Mouse (Mus musculus): ENCODE results near the gene Faf2. TPM values are rescaled to one million over a fixed set of nuclear protein-coding genes. Genes with fewer than 3 reads are reported as not detected.

Gene Faf2
- polyA plus RNA-seq, 1 experiment from 2014 or later = 83.5 TPM

GRCm38 (mm10) chr13:54602639-54603111 lies 18.9 kb upstream of the Faf2 start:
- Histone ChIP-seq H3K9ac (ENCODE audit: low read length) (no peak overlapping the region), H3K4me3 (ENCODE audit: low read depth, low read length) (no peak overlapping the region), H3K27me3 (ENCODE audit: control insufficient read depth, insufficient read depth, low read length) (peaks cover 17% of the 10 kb centered on the region), H3K9me3 (ENCODE audit: control insufficient read depth, low read length) (no peaks in the 10 kb centered on the region), H3K36me3 (ENCODE audit: control insufficient read depth, insufficient read depth, low read length) (no peaks in the 10 kb centered on the region), H3K4me2 (ENCODE audit: low read depth, low read length, severe bottlenecking) (no peak overlapping the region), H3K27ac (ENCODE audit: low read depth, low read length) (no peak overlapping the region), H3K4me1 (replicated peaks; ENCODE audit: control insufficient read depth, insufficient read depth, low read length) (peaks cover 2% of the 10 kb centered on the region; the same call in 1 of the 2 replicates)
- DNase-seq (ENCODE audit: low spot score) (no peak), ATAC-seq (replicated peaks; ENCODE audit: low FRiP score) (no peak)
- 55% methylated on average over 3 of the region's 3 CpGs for WGBS

GRCm38 (mm10) chr13:54603501-54603900 lies 18.1 kb upstream of the Faf2 start:
- H3K27ac ChIP-seq (ENCODE audit: low read depth, low read length) = no peak overlapping the region
- peaks cover 2% of the 10 kb centered on the region; the same call in 1 of the 2 replicates for H3K4me1 ChIP-seq (replicated peaks; ENCODE audit: control insufficient read depth, insufficient read depth, low read length)
- ATAC-seq (replicated peaks; ENCODE audit: low FRiP score) (no peak), DNase-seq (ENCODE audit: low spot score) (no peak)
- no peak overlapping the region for H3K4me3 ChIP-seq (ENCODE audit: low read depth, low read length)
- H3K36me3 ChIP-seq (ENCODE audit: control insufficient read depth, insufficient read depth, low read length) = no peaks in the 10 kb centered on the region
- H3K9ac ChIP-seq (ENCODE audit: low read length) = no peak overlapping the region
- H3K27me3 ChIP-seq (ENCODE audit: control insufficient read depth, insufficient read depth, low read length) = peaks cover 17% of the 10 kb centered on the region
- no peak overlapping the region for H3K4me2 ChIP-seq (ENCODE audit: low read depth, low read length, severe bottlenecking)
- no peaks in the 10 kb centered on the region for H3K9me3 ChIP-seq (ENCODE audit: control insufficient read depth, low read length)

DNA sequence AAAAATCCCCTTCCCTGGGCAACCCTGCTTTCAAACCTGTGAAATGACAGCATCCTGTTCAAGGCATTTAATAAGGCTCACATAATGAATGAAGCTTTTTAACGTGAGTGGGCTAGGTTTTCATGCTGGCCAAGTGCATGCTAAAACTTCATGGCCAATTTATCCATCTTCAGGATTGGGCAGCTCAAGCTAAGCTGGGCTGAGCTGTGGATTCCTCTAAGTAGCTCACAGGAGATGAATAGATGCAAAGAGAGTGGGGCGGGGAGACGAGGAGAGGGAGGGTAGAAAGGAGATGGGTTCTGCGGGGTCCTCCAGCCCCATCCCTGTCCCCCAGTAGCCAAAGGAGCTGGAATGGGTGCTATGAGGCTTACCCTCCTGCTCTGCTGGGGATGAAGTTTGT lies 17.4 kb upstream of the Faf2 start:
- ATAC-seq (replicated peaks; ENCODE audit: low FRiP score) (no peak), DNase-seq (ENCODE audit: low spot score) (no peak)
- Histone ChIP-seq H3K9ac (ENCODE audit: low read length) (no peak overlapping the region), H3K9me3 (ENCODE audit: control insufficient read depth, low read length) (no peaks in the 10 kb centered on the region), H3K36me3 (ENCODE audit: control insufficient read depth, insufficient read depth, low read length) (no peaks in the 10 kb centered on the region), H3K4me1 (replicated peaks; ENCODE audit: control insufficient read depth, insufficient read depth, low read length) (peaks cover 2% of the 10 kb centered on the region; the same call in 1 of the 2 replicates), H3K4me3 (ENCODE audit: low read depth, low read length) (no peak overlapping the region), H3K27me3 (ENCODE audit: control insufficient read depth, insufficient read depth, low read length) (peaks cover 20% of the 10 kb centered on the region), H3K4me2 (ENCODE audit: low read depth, low read length, severe bottlenecking) (no peak overlapping the region), H3K27ac (ENCODE audit: low read depth, low read length) (no peak overlapping the region)
- WGBS = 46% methylated on average over 4 of the region's 4 CpGs

DNA sequence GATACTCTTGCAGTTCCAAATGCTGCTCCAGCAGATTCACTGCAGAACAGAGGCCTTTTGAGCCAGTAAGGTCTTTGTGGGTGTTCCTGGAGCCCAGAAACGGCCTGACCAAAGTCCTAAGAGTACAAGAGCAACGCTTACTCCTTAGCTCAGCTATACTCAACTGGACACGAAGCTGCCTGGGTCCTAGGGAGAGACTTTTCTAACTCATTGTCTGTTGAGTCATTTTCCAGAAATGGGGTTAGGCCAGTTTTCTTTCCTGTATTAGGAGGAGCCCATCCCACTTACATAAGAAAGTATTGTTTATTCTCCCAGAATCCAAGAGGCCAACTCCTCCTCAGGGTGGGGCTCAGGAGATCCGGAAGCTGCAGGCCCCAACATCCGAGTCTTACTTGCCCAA lies 16.2 kb upstream of the Faf2 start:
- Histone ChIP-seq H3K9ac (ENCODE audit: low read length) (no peak overlapping the region), H3K36me3 (ENCODE audit: control insufficient read depth, insufficient read depth, low read length) (no peaks in the 10 kb centered on the region), H3K27me3 (ENCODE audit: control insufficient read depth, insufficient read depth, low read length) (peaks cover 28% of the 10 kb centered on the region), H3K4me2 (ENCODE audit: low read depth, low read length, severe bottlenecking) (no peak overlapping the region), H3K27ac (ENCODE audit: low read depth, low read length) (no peak overlapping the region), H3K9me3 (ENCODE audit: control insufficient read depth, low read length) (no peaks in the 10 kb centered on the region), H3K4me3 (ENCODE audit: low read depth, low read length) (no peak overlapping the region), H3K4me1 (replicated peaks; ENCODE audit: control insufficient read depth, insufficient read depth, low read length) (peaks cover 2% of the 10 kb centered on the region; the same call in 1 of the 2 replicates)
- 84% methylated on average over 5 of the region's 5 CpGs for WGBS
- DNase-seq (ENCODE audit: low spot score) = no peak
- ATAC-seq (replicated peaks; ENCODE audit: low FRiP score) = no peak

- no peak overlapping the region for H3K4me3 ChIP-seq (ENCODE audit: low read depth, low read length)
- no peak overlapping the region for H3K27ac ChIP-seq (ENCODE audit: low read depth, low read length)
- peaks cover 2% of the 10 kb centered on the region; the same call in 1 of the 2 replicates for H3K4me1 ChIP-seq (replicated peaks; ENCODE audit: control insufficient read depth, insufficient read depth, low read length)
- 66% methylated on average over 5 of the region's 5 CpGs for WGBS
- H3K36me3 ChIP-seq (ENCODE audit: control insufficient read depth, insufficient read depth, low read length) = no peaks in the 10 kb centered on the region
- peaks cover 28% of the 10 kb centered on the region for H3K27me3 ChIP-seq (ENCODE audit: control insufficient read depth, insufficient read depth, low read length)
- H3K9ac ChIP-seq (ENCODE audit: low read length) = no peak overlapping the region
- no peak for DNase-seq (ENCODE audit: low spot score)
- no peaks in the 10 kb centered on the region for H3K9me3 ChIP-seq (ENCODE audit: control insufficient read depth, low read length)
- no peak overlapping the region for H3K4me2 ChIP-seq (ENCODE audit: low read depth, low read length, severe bottlenecking)
- no peak for ATAC-seq (replicated peaks; ENCODE audit: low FRiP score)
Measured at GRCm38 (mm10) chr13:54607204-54607603, 14.4 kb upstream of the Faf2 start.

DNA sequence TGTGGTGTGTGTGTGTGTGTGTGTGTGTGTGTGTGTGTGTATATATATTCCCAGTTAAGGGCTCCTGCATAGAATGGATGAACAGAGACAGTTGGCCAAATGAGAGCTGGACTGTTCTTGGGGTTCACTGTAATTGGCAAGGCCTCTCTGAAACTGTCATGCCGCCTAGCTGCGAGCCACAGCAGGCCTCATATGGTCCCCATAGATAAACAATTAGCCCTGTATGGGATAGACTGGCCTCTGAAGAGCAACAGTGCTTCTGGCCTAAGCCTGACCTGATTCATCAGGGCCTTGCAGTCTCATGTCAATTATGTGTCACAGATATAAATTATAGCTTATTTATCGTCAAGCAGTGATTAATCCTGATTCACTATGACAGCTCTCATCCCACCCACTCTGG lies 13.6 kb upstream of the Faf2 start:
- Histone ChIP-seq H3K9ac (ENCODE audit: low read length) (no peak overlapping the region), H3K27me3 (ENCODE audit: control insufficient read depth, insufficient read depth, low read length) (peaks cover 24% of the 10 kb centered on the region), H3K4me3 (ENCODE audit: low read depth, low read length) (no peak overlapping the region), H3K9me3 (ENCODE audit: control insufficient read depth, low read length) (no peaks in the 10 kb centered on the region), H3K36me3 (ENCODE audit: control insufficient read depth, insufficient read depth, low read length) (no peaks in the 10 kb centered on the region), H3K4me2 (ENCODE audit: low read depth, low read length, severe bottlenecking) (no peak overlapping the region), H3K4me1 (replicated peaks; ENCODE audit: control insufficient read depth, insufficient read depth, low read length) (peaks cover 2% of the 10 kb centered on the region; the same call in 1 of the 2 replicates), H3K27ac (ENCODE audit: low read depth, low read length) (no peak overlapping the region)
- no peak for ATAC-seq (replicated peaks; ENCODE audit: low FRiP score)
- no peak for DNase-seq (ENCODE audit: low spot score)
- WGBS = 79% methylated on average over 3 of the region's 3 CpGs

- Histone ChIP-seq H3K4me2 (ENCODE audit: low read depth, low read length, severe bottlenecking) (no peak overlapping the region), H3K9ac (ENCODE audit: low read length) (no peak overlapping the region), H3K9me3 (ENCODE audit: control insufficient read depth, low read length) (no peaks in the 10 kb centered on the region), H3K27ac (ENCODE audit: low read depth, low read length) (no peak overlapping the region), H3K4me3 (ENCODE audit: low read depth, low read length) (no peak overlapping the region), H3K36me3 (ENCODE audit: control insufficient read depth, insufficient read depth, low read length) (no peaks in the 10 kb centered on the region), H3K4me1 (replicated peaks; ENCODE audit: control insufficient read depth, insufficient read depth, low read length) (peaks cover 2% of the 10 kb centered on the region; the same call in 1 of the 2 replicates), H3K27me3 (ENCODE audit: control insufficient read depth, insufficient read depth, low read length) (peaks cover 24% of the 10 kb centered on the region)
- WGBS = 9% methylated on average over 8 of the region's 8 CpGs
- ATAC-seq (replicated peaks; ENCODE audit: low FRiP score) (no peak), DNase-seq (ENCODE audit: low spot score) (peak; percentile 48)
Measured at GRCm38 (mm10) chr13:54608666-54609065, 12.9 kb upstream of the Faf2 start.

GRCm38 (mm10) chr13:54609301-54609700 lies 12.3 kb upstream of the Faf2 start:
- DNase-seq (ENCODE audit: low spot score) (no peak), ATAC-seq (replicated peaks; ENCODE audit: low FRiP score) (no peak)
- WGBS = 17% methylated on average over 1 of the region's 1 CpGs
- Histone ChIP-seq H3K4me3 (ENCODE audit: low read depth, low read length) (no peak overlapping the region), H3K4me2 (ENCODE audit: low read depth, low read length, severe bottlenecking) (no peak overlapping the region), H3K36me3 (ENCODE audit: control insufficient read depth, insufficient read depth, low read length) (no peaks in the 10 kb centered on the region), H3K4me1 (replicated peaks; ENCODE audit: control insufficient read depth, insufficient read depth, low read length) (no peaks in the 10 kb centered on the region), H3K9me3 (ENCODE audit: control insufficient read depth, low read length) (no peaks in the 10 kb centered on the region), H3K27me3 (ENCODE audit: control insufficient read depth, insufficient read depth, low read length) (peaks cover 24% of the 10 kb centered on the region), H3K27ac (ENCODE audit: low read depth, low read length) (no peak overlapping the region), H3K9ac (ENCODE audit: low read length) (no peak overlapping the region)

DNA sequence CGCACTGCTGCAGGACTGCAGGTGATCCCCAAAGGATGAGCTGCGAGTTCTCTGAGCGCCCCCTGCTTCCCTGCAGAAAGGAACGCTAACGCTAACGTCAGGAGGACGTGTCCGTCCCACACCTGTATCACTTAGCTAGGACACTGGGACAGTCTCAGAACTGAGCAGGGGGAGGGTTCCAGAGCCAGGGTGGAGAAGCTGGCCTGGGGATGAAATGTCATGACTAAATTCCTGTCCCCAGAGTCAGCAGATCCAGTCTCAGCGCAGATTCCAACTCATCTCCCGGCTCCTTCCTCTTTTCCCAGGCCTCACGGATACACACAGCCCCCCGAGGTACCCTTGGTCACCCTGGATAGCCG lies 11.0 kb upstream of the Faf2 start:
- peak overlapping the region; percentile 47 for H3K9ac ChIP-seq (ENCODE audit: low read length)
- peaks cover 24% of the 10 kb centered on the region for H3K27me3 ChIP-seq (ENCODE audit: control insufficient read depth, insufficient read depth, low read length)
- ATAC-seq (replicated peaks; ENCODE audit: low FRiP score) (no peak), DNase-seq (ENCODE audit: low spot score) (no peak)
- no peaks in the 10 kb centered on the region for H3K36me3 ChIP-seq (ENCODE audit: control insufficient read depth, insufficient read depth, low read length)
- 8% methylated on average over 13 of the region's 13 CpGs for WGBS
- peak overlapping the region; percentile 77 for H3K4me2 ChIP-seq (ENCODE audit: low read depth, low read length, severe bottlenecking)
- H3K9me3 ChIP-seq (ENCODE audit: control insufficient read depth, low read length) = no peaks in the 10 kb centered on the region
- no peaks in the 10 kb centered on the region for H3K4me1 ChIP-seq (replicated peaks; ENCODE audit: control insufficient read depth, insufficient read depth, low read length)
- no peak overlapping the region for H3K27ac ChIP-seq (ENCODE audit: low read depth, low read length)
- H3K4me3 ChIP-seq (ENCODE audit: low read depth, low read length) = peak overlapping the region; percentile 43
